Comparison of ENCODE assay signal across 17 mouse cellular contexts in genomic region chr1:172214748-172215147, GRCm38 (mm10). TPM values are rescaled to one million over a fixed set of nuclear protein-coding genes. Genes with fewer than 3 reads are reported as not detected.
DNase-seq lines count a peak whose midpoint lies in the region; ATAC-seq and TF ChIP-seq lines count a peak whose summit lies in the region.
"Had no signal": no experiment of that assay in that cellular context is flagged by ENCODE, and none has a peak within 500 bp of the region (broad histone marks: within the 10 kb centered on the region; RNA-seq: fewer than 3 reads in every experiment).

No protein-coding gene starts in this region.

- H3K4me3 ChIP-seq in heart, adult 2 months = no peak overlapping the region
- no peak overlapping the region for H3K4me3 ChIP-seq in neural tube, embryonic 15.5 days (replicated peaks)
- H3K4me3 ChIP-seq: erythroblast, embryonic 14.5 days; liver, embryonic 12.5 days had no signal

- no peak overlapping the region for H3K27ac ChIP-seq in heart, adult 2 months
- peak overlapping the region; percentile 18; the same call in 1 of the 2 replicates for H3K27ac ChIP-seq in neural tube, embryonic 15.5 days (replicated peaks)
- H3K27ac ChIP-seq: liver, embryonic 12.5 days had no signal

- no peak overlapping the region for H3K4me2 ChIP-seq in neural tube, embryonic 15.5 days
- H3K4me2 ChIP-seq: liver, embryonic 12.5 days had no signal

- peaks cover 3% of the 10 kb centered on the region; the same call in 1 of the 2 replicates for H3K36me3 ChIP-seq in heart, adult 2 months (ENCODE audit: control insufficient read depth, insufficient read depth, low read length)
- no peaks in the 10 kb centered on the region for H3K36me3 ChIP-seq in neural tube, embryonic 15.5 days
- H3K36me3 ChIP-seq: liver, embryonic 12.5 days had no signal

- H3K4me1 ChIP-seq in heart, adult 2 months (ENCODE audit: control insufficient read depth, insufficient read depth, low read length) = peaks cover 20% of the 10 kb centered on the region
- H3K4me1 ChIP-seq in neural tube, embryonic 15.5 days = peaks cover 32% of the 10 kb centered on the region

- H3K79me2 ChIP-seq in heart, adult 2 months (replicated peaks; ENCODE audit: control insufficient read depth, insufficient read depth, low read length) = no peaks in the 10 kb centered on the region

- ATAC-seq in neural tube, embryonic 15.5 days (ENCODE audit: low FRiP score) = no peak
- ATAC-seq: activated CD4-positive, CD25-positive, alpha-beta regulatory T cell, adult 4 months; liver, embryonic 12.5 days had no signal

- no peak for TF ChIP-seq POLR2A in heart, adult 2 months (IDR thresholded peaks at IDR 0.05; ENCODE audit: insufficient read depth, low read depth, low read length)

- DNase-seq in heart, adult 2 months = peak in 1 of 2 experiments; percentile 70
- no peak for DNase-seq in heart, adult 8-10 months (ENCODE audit: low spot score)
- peak; percentile 35 for DNase-seq in ovary, postnatal 36 days (ENCODE audit: low spot score)
- DNase-seq in ovary, adult 18-20 months (ENCODE audit: low spot score) = no peak
- DNase-seq in heart, postnatal 14 days = peak; percentile 67 to 81
- no peak for DNase-seq in kidney, postnatal 10 days
- DNase-seq: cerebellum, adult 11-12 months; kidney, postnatal 36 days; left cerebral cortex, postnatal 4 days had no signal

- no peak for TF ChIP-seq CTCF in heart, adult 2 months (IDR thresholded peaks at IDR 0.05)

- H3K9me3 ChIP-seq in neural tube, embryonic 15.5 days (replicated peaks) = no peaks in the 10 kb centered on the region
- H3K9me3 ChIP-seq: liver, embryonic 12.5 days had no signal

- 0 out of 2 replicates have a peak, but pooled peaks have one; percentile 35 for TF ChIP-seq EP300 in heart, adult 2 months (IDR thresholded peaks at IDR 0.05; ENCODE audit: insufficient read depth, low read depth, low read length)

- H3K9ac ChIP-seq in heart, adult 2 months (ENCODE audit: low read depth, low read length) = no peak overlapping the region
- no peak overlapping the region for H3K9ac ChIP-seq in neural tube, embryonic 15.5 days (replicated peaks)
- H3K9ac ChIP-seq: liver, embryonic 12.5 days had no signal

- WGBS in heart, adult 2 months = 11% methylated on average over 3 of the region's 3 CpGs
- WGBS in neural tube, embryonic 15.5 days = 65% methylated on average over 3 of the region's 3 CpGs

- H3K27me3 ChIP-seq in heart, adult 2 months (ENCODE audit: control insufficient read depth, insufficient read depth, low read length) = no peaks in the 10 kb centered on the region
- no peaks in the 10 kb centered on the region for H3K27me3 ChIP-seq in neural tube, embryonic 15.5 days (replicated peaks)
- H3K27me3 ChIP-seq: liver, embryonic 12.5 days had no signal

- intact Hi-C loops in heart, adult 2 months (cut with DNase I) = no loop called here
- intact Hi-C loops in heart, postnatal 14 days (cut with DNase I) = loop anchor here (5.0 to 10.0 kb wide), 2 partner anchors 52 to 90 kb away; no protein-coding TSS in a partner anchor

RNA-seq across cellular contexts. Expression of gene Casq1, which starts 4.9 kb away (rescaled TPM):
- 1 to 10 TPM; 3.3 to 5.6 TPM for total RNA-seq in heart, adult 2 months (2021)
- 51.7 and 53.8 TPM in 2 replicates for polyA plus RNA-seq in heart, adult 2 months (2012; rRNA removed)
- total RNA-seq in heart, adult 8-10 months (2022) = 1 to 10 TPM; 2.5 to 6.9 (median 3.7) TPM
- 10 to 100 TPM; 10.1 to 12.9 TPM for total RNA-seq in heart, postnatal 14 days (2021)
- polyA plus RNA-seq in neural tube, embryonic 15.5 days (2015; fragmentation: Nextera tagmentation; extraction: Ambion mirVana) = 3.8 and 4.0 TPM in 2 replicates
- total RNA-seq: hematopoietic stem cell, adult 5-6 weeks; megakaryocyte progenitor cell, adult 5-6 weeks had no signal
- polyA plus RNA-seq: activated CD4-positive, CD25-positive, alpha-beta regulatory T cell, adult 4 months; erythroblast, embryonic 14.5 days had no signal

RNA-seq across cellular contexts. Expression of gene Pea15a, which starts 8.1 kb away (rescaled TPM):
- total RNA-seq in heart, adult 2 months (2021) = 10 to 100 TPM; 52.2 to 69.8 TPM
- polyA plus RNA-seq in heart, adult 2 months (2012; rRNA removed) = 56.8 and 101 TPM in 2 replicates
- 10 to 100 TPM; 41.7 to 74.1 (median 60.0) TPM for total RNA-seq in heart, adult 8-10 months (2022)
- 10 to 100 TPM; 71.1 to 77.7 TPM for total RNA-seq in heart, postnatal 14 days (2021)
- 378 and 415 TPM in 2 replicates for polyA plus RNA-seq in neural tube, embryonic 15.5 days (2015; fragmentation: Nextera tagmentation; extraction: Ambion mirVana)

RNA-seq across cellular contexts. Expression of gene Atp1a4, which starts 43.5 kb away (rescaled TPM):
- total RNA-seq in heart, adult 2 months (2021) = not detected
- 0.10 and 0.35 TPM in 2 replicates for polyA plus RNA-seq in heart, adult 2 months (2012; rRNA removed)
- total RNA-seq in heart, adult 8-10 months (2022) = not detected
- total RNA-seq in heart, postnatal 14 days (2021) = not detected
- 0.05 TPM in 1 of 2 replicates, not detected in the other for polyA plus RNA-seq in neural tube, embryonic 15.5 days (2015; fragmentation: Nextera tagmentation; extraction: Ambion mirVana)
- total RNA-seq: hematopoietic stem cell, adult 5-6 weeks; layer of hippocampus, postnatal 25 days; megakaryocyte progenitor cell, adult 5-6 weeks had no signal
- polyA plus RNA-seq: activated CD4-positive, CD25-positive, alpha-beta regulatory T cell, adult 4 months; erythroblast, embryonic 14.5 days; intestine, embryonic 14.5 days; liver, embryonic 12.5 days had no signal

RNA-seq across cellular contexts. Expression of gene Igsf8, which starts 46.7 kb away (rescaled TPM):
- total RNA-seq in heart, adult 2 months (2021) = 10 to 100 TPM; 10.9 to 13.5 TPM
- 25.9 and 39.9 TPM in 2 replicates for polyA plus RNA-seq in heart, adult 2 months (2012; rRNA removed)
- 10 to 100 TPM in 3 of 4 experiments, 1 to 10 TPM in 1; 9.8 to 12.2 (median 11.5) TPM for total RNA-seq in heart, adult 8-10 months (2022)
- 10 to 100 TPM; 13.8 to 16.3 TPM for total RNA-seq in heart, postnatal 14 days (2021)
- 70.9 and 71.3 TPM in 2 replicates for polyA plus RNA-seq in neural tube, embryonic 15.5 days (2015; fragmentation: Nextera tagmentation; extraction: Ambion mirVana)

Comparison
In these comparisons a context has a peak if more than half of its experiments do, and no peak if none do; other contexts are left out.
1. DNase-seq: peak in ovary, postnatal 36 days (single experiment) and heart, postnatal 14 days (2 of 2); none in heart, adult 8-10 months (single experiment), ovary, adult 18-20 months (single experiment) and kidney, postnatal 10 days (single experiment).